Mouse (Mus musculus) Patski (cell line): ENCODE measurements around the gene Rassf9. TPM values are rescaled to one million over a fixed set of nuclear protein-coding genes. Genes with fewer than 3 reads are reported as not detected.

Experiments
- ATAC-seq: fragments of 100-300 bp; one replicate; pipeline ENCODE4 v1.8.0; 2021
- CTCF ChIA-PET: fragments of 350-600 bp; sonication (Branson Sonifier 250); formaldehyde crosslinking; loops from one replicate; lab custom pipeline; 2022; ENCODE audit warnings: inconsistent platforms; lab: Charles Lee
- POLR2A ChIA-PET: fragments of 350-600 bp; sonication (Branson Sonifier 250); formaldehyde crosslinking; loops from one replicate; lab custom pipeline; 2022; ENCODE audit warnings: antibody characterized with exemption, inconsistent platforms; lab: Charles Lee
- DNase-seq: peaks from one replicate; pipeline ENCODE4 v3.0.0-alpha.2; 2011; ENCODE audit warnings: low read depth, low spot score
- H3K27me3 ChIP-seq: fragments of 371-371 bp; one replicate; pipeline ENCODE4 v1.5.1; 2021
- CTCF ChIP-seq: fragments of 100-300 bp; IDR thresholded peaks from one replicate; pipeline ENCODE4 v1.5.1; 2021
- in situ Hi-C: fragments of 300-500 bp; cut with MboI; formaldehyde crosslinking; loops from 3 replicates; pipeline ENCODE4 v1.11.1; 2018; ENCODE audit warnings: low pct_unique_long_range_greater_than_20kb, mixed read lengths
- polyA plus RNA-seq: library from polyadenylated mRNA; unstranded; gene quantifications from one replicate; pipeline ENCODE4 v1.2.3, GENCODE M21; 2021

Gene Rassf9
- polyA plus RNA-seq, 1 experiment from 2014 or later: 0.03 TPM

- no peaks in the 10 kb centered on the region for H3K27me3 ChIP-seq
- no peak for ATAC-seq
- ChIA-PET CTCF (interaction anchor here (0.9 to 1.2 kb wide), 4 partner anchors 11 to 39 kb away, joined by 3 to 4 read pairs (median 4); no protein-coding TSS in a partner anchor), POLR2A (no interaction called here)
- in situ Hi-C loops: no loop called here
- no peak for DNase-seq
- no peak for TF ChIP-seq CTCF
Observed at GRCm38 (mm10) chr10:102577970-102578369, 65.9 kb downstream of the Rassf9 start.

- in situ Hi-C loops: no loop called here
- peaks cover 21% of the 10 kb centered on the region for H3K27me3 ChIP-seq
- DNase-seq (no peak), ATAC-seq (no peak)
- TF ChIP-seq CTCF: no peak
- CTCF ChIA-PET: no interaction called here
- POLR2A ChIA-PET: no interaction called here
Observed at GRCm38 (mm10) chr10:102594306-102594705, 82.3 kb downstream of the Rassf9 start.

Other genes starting within 250 kb of the Rassf9 start
- not detected for gene Nts, start 21.7 kb upstream of the Rassf9 start, polyA plus RNA-seq